Mouse (Mus musculus) bone marrow, adult 2 months (tissue): Measurements from ENCODE around the gene Nbas.

Experiments
- CTCF ChIP-seq: fragments of 200-500 bp; IDR thresholded peaks from 2 replicates; pipeline ENCODE4 v1.5.1; 2011; ENCODE audit warnings: low read length, control low read depth; ENCODE audit not compliant: control insufficient read depth, insufficient read depth
- POLR2A ChIP-seq: fragments of 200-500 bp; IDR thresholded peaks from 2 replicates; pipeline ENCODE4 v1.6.1; 2011; ENCODE audit warnings: low read depth, mild to moderate bottlenecking, control low read depth, low read length, borderline replicate concordance; ENCODE audit not compliant: control insufficient read depth

DNA sequence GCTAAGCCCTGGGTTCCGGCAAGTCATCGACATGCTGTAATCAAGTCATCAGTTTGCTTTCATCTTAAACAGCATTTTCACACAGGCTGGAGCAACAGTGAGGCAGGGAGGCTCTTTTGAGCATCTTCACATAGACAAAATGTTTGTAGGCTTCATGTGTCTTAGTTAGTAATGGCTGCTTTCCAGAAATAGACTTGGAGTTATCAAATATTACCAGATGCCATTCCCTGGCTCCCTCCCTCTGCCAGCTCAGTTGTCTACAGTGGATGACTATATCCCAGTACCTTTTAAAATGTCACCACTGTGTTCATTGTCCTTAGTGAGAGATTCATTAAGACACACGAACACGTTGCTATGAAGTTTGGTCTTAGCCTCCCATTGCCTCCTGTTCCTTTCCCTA lies 270.2 kb downstream of the Nbas start:
- TF ChIP-seq CTCF (no peak), POLR2A (no peak)
